Mouse (Mus musculus): ENCODE data around the gene Tprg. TPM values are rescaled to one million over a fixed set of nuclear protein-coding genes. Genes with fewer than 3 reads are reported as not detected.

Tprg gene
- polyA plus RNA-seq, 1 experiment from 2014 or later = not detected

- H3K4me1 ChIP-seq = no peaks in the 10 kb centered on the region
- ATAC-seq (ENCODE audit: low FRiP score) = no peak
Observed at GRCm38 (mm10) chr16:25268276-25268675, 18.3 kb upstream of the Tprg start.

GRCm38 (mm10) chr16:25282563-25282962 lies 4.1 kb upstream of the Tprg start:
- no peaks in the 10 kb centered on the region for H3K9me3 ChIP-seq
- 94% methylated on average over 4 of the region's 4 CpGs for WGBS
- H3K27me3 ChIP-seq = no peaks in the 10 kb centered on the region
- no peak overlapping the region for H3K27ac ChIP-seq
- no peak for ATAC-seq (ENCODE audit: low FRiP score)
- H3K9ac ChIP-seq = no peak overlapping the region
- H3K4me3 ChIP-seq (replicated peaks) = no peak overlapping the region
- H3K4me1 ChIP-seq = no peaks in the 10 kb centered on the region
- H3K4me2 ChIP-seq = no peak overlapping the region
- H3K36me3 ChIP-seq (replicated peaks) = no peaks in the 10 kb centered on the region

More at GRCm38 (mm10) chr16:25268276-25268675, 18.3 kb upstream of the Tprg start:
- Histone ChIP-seq H3K4me2 (no peak overlapping the region), H3K36me3 (replicated peaks) (no peaks in the 10 kb centered on the region), H3K27me3 (0 out of 2 replicates have a peak, but pooled peaks cover 7% of the 10 kb centered on the region), H3K4me3 (replicated peaks) (no peak overlapping the region), H3K9ac (no peak overlapping the region), H3K9me3 (no peaks in the 10 kb centered on the region), H3K27ac (no peak overlapping the region)
- 80% methylated on average over 4 of the region's 4 CpGs for WGBS

GRCm38 (mm10) chr16:25293753-25294152 lies 7.1 kb downstream of the Tprg start:
- Histone ChIP-seq H3K4me2 (no peak overlapping the region), H3K36me3 (replicated peaks) (no peaks in the 10 kb centered on the region), H3K9me3 (no peaks in the 10 kb centered on the region), H3K4me1 (no peaks in the 10 kb centered on the region), H3K27ac (no peak overlapping the region), H3K27me3 (no peaks in the 10 kb centered on the region), H3K9ac (no peak overlapping the region), H3K4me3 (replicated peaks) (no peak overlapping the region)
- ATAC-seq (ENCODE audit: low FRiP score) = no peak; the same call in 1 of the 2 replicates
- WGBS = 45% methylated on average over 2 of the region's 2 CpGs

GRCm38 (mm10) chr16:25295546-25295945 lies 8.9 kb downstream of the Tprg start:
- no peaks in the 10 kb centered on the region for H3K27me3 ChIP-seq
- no peak overlapping the region for H3K9ac ChIP-seq
- no peak overlapping the region for H3K4me2 ChIP-seq
- WGBS = 89% methylated on average over 11 of the region's 11 CpGs
- no peak for ATAC-seq (ENCODE audit: low FRiP score)
- H3K4me1 ChIP-seq = no peaks in the 10 kb centered on the region
- no peak overlapping the region for H3K27ac ChIP-seq
- no peaks in the 10 kb centered on the region for H3K36me3 ChIP-seq (replicated peaks)
- H3K9me3 ChIP-seq = no peaks in the 10 kb centered on the region
- H3K4me3 ChIP-seq (replicated peaks) = no peak overlapping the region

GRCm38 (mm10) chr16:25296746-25297145 lies 10.1 kb downstream of the Tprg start:
- H3K27me3 ChIP-seq = no peaks in the 10 kb centered on the region
- WGBS = 90% methylated on average over 5 of the region's 5 CpGs
- no peak overlapping the region for H3K27ac ChIP-seq
- no peak overlapping the region for H3K4me2 ChIP-seq
- H3K36me3 ChIP-seq (replicated peaks) = no peaks in the 10 kb centered on the region
- H3K9me3 ChIP-seq = no peaks in the 10 kb centered on the region
- H3K4me1 ChIP-seq = no peaks in the 10 kb centered on the region
- no peak overlapping the region for H3K4me3 ChIP-seq (replicated peaks)
- no peak overlapping the region for H3K9ac ChIP-seq
- no peak for ATAC-seq (ENCODE audit: low FRiP score)

- Histone ChIP-seq H3K27ac (no peak overlapping the region), H3K4me2 (no peak overlapping the region), H3K36me3 (replicated peaks) (no peaks in the 10 kb centered on the region), H3K4me3 (replicated peaks) (no peak overlapping the region), H3K27me3 (no peaks in the 10 kb centered on the region), H3K9ac (no peak overlapping the region), H3K4me1 (no peaks in the 10 kb centered on the region), H3K9me3 (no peaks in the 10 kb centered on the region)
- WGBS = 82% methylated on average over 1 of the region's 1 CpGs
- no peak for ATAC-seq (ENCODE audit: low FRiP score)
Observed at GRCm38 (mm10) chr16:25298204-25298603, 11.6 kb downstream of the Tprg start.

- no peak overlapping the region for H3K9ac ChIP-seq
- H3K9me3 ChIP-seq = no peaks in the 10 kb centered on the region
- WGBS = 91% methylated on average over 4 of the region's 4 CpGs
- no peaks in the 10 kb centered on the region for H3K27me3 ChIP-seq
- ATAC-seq (ENCODE audit: low FRiP score) = no peak
- no peaks in the 10 kb centered on the region for H3K4me1 ChIP-seq
- H3K4me2 ChIP-seq = no peak overlapping the region
- no peaks in the 10 kb centered on the region for H3K36me3 ChIP-seq (replicated peaks)
- H3K27ac ChIP-seq = no peak overlapping the region
- H3K4me3 ChIP-seq (replicated peaks) = no peak overlapping the region
Observed at GRCm38 (mm10) chr16:25302616-25303015, 16.0 kb downstream of the Tprg start.

GRCm38 (mm10) chr16:25314006-25314405 lies 27.4 kb downstream of the Tprg start:
- H3K9me3 ChIP-seq = no peaks in the 10 kb centered on the region
- ATAC-seq (ENCODE audit: low FRiP score) = no peak
- H3K36me3 ChIP-seq (replicated peaks) = no peaks in the 10 kb centered on the region
- no peak overlapping the region for H3K4me3 ChIP-seq (replicated peaks)
- no peak overlapping the region for H3K4me2 ChIP-seq
- H3K27me3 ChIP-seq = no peaks in the 10 kb centered on the region
- no peak overlapping the region for H3K27ac ChIP-seq
- H3K9ac ChIP-seq = no peak overlapping the region
- WGBS = 80% methylated on average over 5 of the region's 5 CpGs
- H3K4me1 ChIP-seq = no peaks in the 10 kb centered on the region

- ATAC-seq (ENCODE audit: low FRiP score) = no peak
Observed at GRCm38 (mm10) chr16:25315090-25315489, 28.5 kb downstream of the Tprg start.

GRCm38 (mm10) chr16:25325631-25326238 lies 39.1 kb downstream of the Tprg start:
- no peak for ATAC-seq (ENCODE audit: low FRiP score)
- H3K9me3 ChIP-seq = no peaks in the 10 kb centered on the region
- H3K27ac ChIP-seq = no peak overlapping the region

More at GRCm38 (mm10) chr16:25315090-25315489, 28.5 kb downstream of the Tprg start:
- no peaks in the 10 kb centered on the region for H3K9me3 ChIP-seq
- no peaks in the 10 kb centered on the region for H3K4me1 ChIP-seq
- H3K27ac ChIP-seq = no peak overlapping the region
- no peak overlapping the region for H3K4me3 ChIP-seq (replicated peaks)
- H3K27me3 ChIP-seq = no peaks in the 10 kb centered on the region
- no peak overlapping the region for H3K4me2 ChIP-seq
- 79% methylated on average over 3 of the region's 3 CpGs for WGBS
- no peak overlapping the region for H3K9ac ChIP-seq
- no peaks in the 10 kb centered on the region for H3K36me3 ChIP-seq (replicated peaks)

GRCm38 (mm10) chr16:25333279-25334219 lies 46.9 kb downstream of the Tprg start:
- peaks cover 12% of the 10 kb centered on the region; the same call in 1 of the 2 replicates for H3K4me1 ChIP-seq
- H3K36me3 ChIP-seq (replicated peaks) = no peaks in the 10 kb centered on the region
- H3K27me3 ChIP-seq = no peaks in the 10 kb centered on the region
- WGBS = 46% methylated on average over 10 of the region's 10 CpGs
- H3K4me3 ChIP-seq (replicated peaks) = no peak overlapping the region
- ATAC-seq (ENCODE audit: low FRiP score) = no peak
- H3K9ac ChIP-seq = no peak overlapping the region
- H3K9me3 ChIP-seq = no peaks in the 10 kb centered on the region
- H3K4me2 ChIP-seq = no peak overlapping the region
- H3K27ac ChIP-seq = no peak overlapping the region

More at GRCm38 (mm10) chr16:25325631-25326238, 39.1 kb downstream of the Tprg start:
- Histone ChIP-seq H3K4me3 (replicated peaks) (no peak overlapping the region), H3K9ac (no peak overlapping the region), H3K27me3 (no peaks in the 10 kb centered on the region), H3K4me1 (no peaks in the 10 kb centered on the region), H3K4me2 (no peak overlapping the region), H3K36me3 (replicated peaks) (no peaks in the 10 kb centered on the region)
- WGBS = 84% methylated on average over 2 of the region's 2 CpGs

GRCm38 (mm10) chr16:25335058-25335703 lies 48.6 kb downstream of the Tprg start:
- H3K27ac ChIP-seq = no peak overlapping the region
- WGBS = 20% methylated on average over 4 of the region's 4 CpGs
- no peak overlapping the region for H3K4me2 ChIP-seq
- peaks cover 12% of the 10 kb centered on the region; the same call in 1 of the 2 replicates for H3K4me1 ChIP-seq
- H3K9me3 ChIP-seq = no peaks in the 10 kb centered on the region
- no peaks in the 10 kb centered on the region for H3K36me3 ChIP-seq (replicated peaks)
- ATAC-seq (ENCODE audit: low FRiP score) = no peak
- H3K9ac ChIP-seq = no peak overlapping the region
- H3K4me3 ChIP-seq (replicated peaks) = no peak overlapping the region
- no peaks in the 10 kb centered on the region for H3K27me3 ChIP-seq

Measured in forebrain, embryonic 12.5 days (tissue).